Mouse (Mus musculus) lung, adult 2 months (tissue): Measurements from ENCODE around the gene Nuak1. TPM values are rescaled to one million over a fixed set of nuclear protein-coding genes. Genes with fewer than 3 reads are reported as not detected.

Source experiments
- DNase-seq: peaks from one replicate; pipeline ENCODE4 v3.0.0; 2022
- H3K4me1 ChIP-seq: fragments of 200-500 bp; 2 replicates; pipeline ENCODE4 v1.6.1; 2011; ENCODE audit warnings: low read length; ENCODE audit not compliant: control insufficient read depth, insufficient read depth
- H3K4me3 ChIP-seq: fragments of 200-500 bp; replicated peaks from 2 replicates; pipeline ENCODE3; 2011; ENCODE audit warnings: low read depth, mild to moderate bottlenecking, control low read depth, low read length; ENCODE audit errors: extremely low read depth
- CTCF ChIP-seq: fragments of 200-500 bp; IDR thresholded peaks from 2 replicates; pipeline ENCODE4 v1.5.1; 2011; ENCODE audit warnings: mild to moderate bottlenecking, low read length, control low read depth; ENCODE audit not compliant: insufficient read depth
- POLR2A ChIP-seq: fragments of 200-500 bp; IDR thresholded peaks from 2 replicates; pipeline ENCODE4 v1.6.1; 2011; ENCODE audit warnings: low read depth, mild to moderate bottlenecking, control low read depth, low read length, borderline replicate concordance; ENCODE audit errors: extremely low read depth
- WGBS: fragments of 180-500 bp; shearing (Covaris S2); methylation state at CpG from one replicate; pipeline ENCODE4 v1.1.7; 2018; 5-methylcytosine and 5-hydroxymethylcytosine counted together
- polyA plus RNA-seq: library from polyadenylated mRNA; depleted of rRNA; stranded (reverse); fragments of >200 nt; gene quantifications from 2 replicates; pipeline ENCODE4 v1.2.3, GENCODE M21; 2012

Gene Nuak1
- polyA plus RNA-seq, 1 experiment = 24.3 TPM

DNA sequence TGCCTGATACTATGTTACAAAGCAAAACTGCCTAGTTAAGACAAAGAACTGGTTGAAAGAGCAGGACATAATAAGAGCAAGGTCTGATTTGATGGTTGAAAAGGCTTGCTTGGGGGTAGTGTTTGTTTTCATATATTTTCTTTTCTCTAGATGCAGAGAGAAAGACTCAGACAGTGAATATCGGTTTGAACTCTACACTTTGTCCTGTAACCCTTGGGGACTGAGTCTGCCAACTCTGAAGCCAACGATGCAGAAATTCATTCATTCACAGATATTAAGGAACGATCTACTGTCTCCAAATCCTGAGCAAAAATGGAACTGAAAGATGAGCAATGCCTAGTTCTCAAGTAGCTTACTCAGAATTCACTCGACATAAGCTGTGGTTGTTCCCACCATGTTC lies 39.7 kb upstream of the Nuak1 start:
- TF ChIP-seq POLR2A (no peak), CTCF (no peak)
- H3K4me3 ChIP-seq = no peak overlapping the region
- no peak for DNase-seq
- 69% methylated on average over 4 of the region's 4 CpGs for WGBS
- H3K4me1 ChIP-seq = 0 out of 2 replicates have a peak, but pooled peaks cover 7% of the 10 kb centered on the region

DNA sequence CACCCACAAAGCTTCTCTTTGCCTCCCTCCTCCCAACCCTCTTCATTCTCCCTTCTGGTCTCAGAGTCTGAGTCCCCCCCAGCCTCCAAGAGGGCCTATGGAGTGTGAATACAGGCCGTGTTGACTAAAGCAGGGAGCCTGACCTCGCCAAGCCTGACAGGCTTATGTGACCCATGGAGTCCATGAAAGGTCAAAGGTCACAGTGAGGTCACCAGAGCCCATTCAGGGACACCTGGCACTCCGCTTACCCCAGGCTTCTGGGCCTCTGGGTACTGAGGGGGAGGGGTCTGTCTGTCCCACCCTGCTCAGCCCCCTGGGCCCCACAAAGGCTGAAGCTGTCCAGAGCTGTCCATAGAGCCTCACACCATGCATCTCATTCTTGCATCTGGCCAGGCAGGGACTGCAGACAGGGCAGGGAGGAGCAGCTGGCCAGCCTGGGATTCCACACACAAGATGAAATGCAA lies 37.2 kb upstream of the Nuak1 start:
- TF ChIP-seq CTCF = no peak
- no peak for TF ChIP-seq POLR2A
- 0 out of 2 replicates have a peak, but pooled peaks cover 7% of the 10 kb centered on the region for H3K4me1 ChIP-seq
- no peak overlapping the region for H3K4me3 ChIP-seq
- DNase-seq = no peak
- 50% methylated on average over 3 of the region's 3 CpGs for WGBS

DNA sequence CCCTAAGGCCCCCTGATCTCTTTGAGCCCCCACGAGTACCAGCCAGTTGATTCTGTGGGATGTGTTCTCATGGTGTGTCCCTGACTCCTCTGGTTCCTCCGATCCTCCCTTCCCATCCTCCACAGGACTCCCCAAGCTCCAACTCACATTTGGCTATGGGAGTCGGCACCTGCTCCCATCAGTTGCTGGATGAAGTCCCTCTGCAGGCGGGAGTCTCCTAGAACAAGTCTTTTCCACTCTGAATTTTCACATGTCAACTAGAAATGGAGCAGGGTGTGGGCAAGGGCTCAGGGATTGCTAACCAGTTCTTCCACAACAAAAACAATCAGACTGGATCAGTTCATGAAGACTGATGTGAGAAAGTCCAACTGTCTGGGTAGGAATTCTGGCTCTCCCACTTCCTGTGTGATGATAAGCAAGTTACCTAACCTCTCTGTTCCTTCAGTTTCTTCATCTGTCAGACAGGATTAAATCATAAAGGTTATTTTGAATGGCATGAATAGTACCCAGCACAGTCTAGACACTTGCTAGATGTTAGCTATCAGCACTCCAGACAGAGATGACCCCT lies 36.7 kb upstream of the Nuak1 start:
- 67% methylated on average over 4 of the region's 4 CpGs for WGBS

DNA sequence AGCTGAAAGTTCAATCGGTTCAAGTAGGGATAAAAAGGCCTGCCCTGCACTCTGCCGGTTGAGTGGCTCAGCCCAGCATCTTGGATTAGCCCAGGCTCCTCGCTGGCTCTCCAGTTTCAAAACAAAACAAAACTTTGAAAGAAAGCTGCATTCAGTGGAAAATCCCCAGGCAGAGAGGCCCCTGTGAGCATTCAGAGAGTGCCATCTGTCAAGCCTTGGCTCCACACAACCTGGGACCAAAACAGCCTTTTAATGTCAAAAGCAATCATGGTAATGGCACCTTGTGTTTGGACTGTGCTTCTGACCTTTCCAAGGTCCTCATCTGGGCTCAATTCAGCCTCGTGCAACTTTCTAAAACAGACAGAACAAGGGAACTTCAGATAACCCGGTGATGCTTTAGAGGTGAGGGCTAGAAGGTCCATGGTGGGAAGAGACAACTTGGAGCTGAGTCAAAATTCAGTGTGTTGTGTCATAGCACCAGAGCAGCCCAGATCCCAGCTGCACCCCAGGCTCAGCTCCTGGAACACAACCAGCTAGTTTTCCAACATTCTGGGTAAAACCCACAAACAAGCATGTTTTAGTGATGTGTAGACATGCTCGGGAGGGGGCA lies 27.3 kb upstream of the Nuak1 start:
- H3K4me1 ChIP-seq = no peaks in the 10 kb centered on the region
- TF ChIP-seq POLR2A (no peak), CTCF (no peak)
- DNase-seq = no peak
- no peak overlapping the region for H3K4me3 ChIP-seq
- 47% methylated on average over 6 of the region's 6 CpGs for WGBS

More for the DNA sequence above, 36.7 kb upstream of the Nuak1 start:
- 0 out of 2 replicates have a peak, but pooled peaks cover 7% of the 10 kb centered on the region for H3K4me1 ChIP-seq
- no peak overlapping the region for H3K4me3 ChIP-seq
- no peak for TF ChIP-seq CTCF
- TF ChIP-seq POLR2A = no peak
- DNase-seq = no peak

DNA sequence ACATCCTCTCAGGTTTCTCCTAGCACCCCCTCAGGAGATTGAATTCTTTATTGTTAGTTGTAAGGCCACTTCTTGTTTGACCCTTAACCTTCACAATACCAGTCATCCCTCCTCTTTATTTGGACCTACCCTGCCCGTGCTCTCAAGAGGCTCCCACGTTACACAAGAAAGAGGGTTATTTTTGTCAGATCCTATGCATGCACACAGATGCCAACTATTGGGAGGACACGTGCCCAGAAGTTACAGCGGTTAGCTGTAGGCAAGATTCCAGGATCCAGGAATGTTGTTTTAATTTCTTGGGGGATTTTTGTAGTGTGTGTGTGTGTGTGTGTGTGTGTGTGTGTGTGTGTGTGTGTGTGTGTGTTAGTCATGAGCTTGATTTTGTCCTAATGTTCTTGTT lies 25.1 kb upstream of the Nuak1 start:
- DNase-seq = no peak
- no peaks in the 10 kb centered on the region for H3K4me1 ChIP-seq
- no peak overlapping the region for H3K4me3 ChIP-seq
- TF ChIP-seq CTCF (no peak), POLR2A (no peak)
- 37% methylated on average over 4 of the region's 4 CpGs for WGBS

DNA sequence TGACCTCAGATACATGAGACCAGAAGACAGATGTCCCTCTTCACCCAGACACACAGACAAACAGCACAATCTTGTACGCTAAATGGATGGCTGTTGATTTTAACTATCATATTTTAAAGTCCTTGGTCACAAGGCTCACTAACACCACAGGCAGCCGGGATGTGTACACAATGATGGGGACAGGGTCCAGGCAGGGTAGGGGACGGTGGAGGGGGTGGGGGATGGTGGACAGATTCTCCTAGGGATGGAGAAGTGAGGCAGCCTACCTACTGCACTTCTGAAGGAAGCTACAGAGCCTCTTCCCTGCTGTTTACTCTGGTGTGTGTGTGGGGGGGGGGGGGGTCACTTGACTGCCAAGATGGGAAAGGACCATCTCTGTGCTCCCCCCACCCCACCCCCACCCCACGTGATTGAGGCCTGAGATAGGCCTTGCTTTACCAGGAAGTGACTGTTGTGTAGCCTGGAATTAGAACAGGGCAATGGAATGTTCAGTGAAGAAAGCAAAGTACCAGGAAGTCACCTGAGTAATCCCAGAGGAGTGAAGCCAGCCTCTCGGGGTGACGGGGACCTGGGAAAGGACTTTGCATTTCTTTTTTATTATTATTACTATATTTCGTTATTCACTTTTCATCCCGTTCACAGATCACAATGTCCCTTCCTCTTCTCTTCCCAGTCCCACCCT lies 20.2 kb upstream of the Nuak1 start:
- 59% methylated on average over 8 of the region's 8 CpGs for WGBS
- Histone ChIP-seq H3K4me1 (no peaks in the 10 kb centered on the region), H3K4me3 (no peak overlapping the region)
- no peak for TF ChIP-seq CTCF
- TF ChIP-seq POLR2A = no peak
- DNase-seq = no peak

DNA sequence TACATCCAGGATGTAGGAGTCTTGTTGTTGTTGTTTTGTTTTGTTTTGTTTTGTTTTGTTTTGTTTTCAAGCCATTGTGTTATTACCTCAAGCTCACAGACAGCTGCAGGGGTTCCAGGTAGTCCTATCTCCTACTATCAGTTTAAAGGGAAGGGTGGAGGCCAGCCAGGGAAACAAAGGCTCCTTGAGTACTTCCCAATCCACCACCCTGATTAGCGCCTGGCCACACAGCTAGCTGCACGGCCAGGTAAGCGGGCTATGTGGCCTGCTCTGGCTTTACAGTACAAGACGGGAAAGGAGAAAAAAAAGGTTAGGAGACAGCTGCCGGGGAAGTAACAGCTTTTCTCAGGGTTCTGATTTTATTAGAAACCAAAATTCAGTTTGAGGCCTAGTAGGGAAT lies 17.7 kb upstream of the Nuak1 start:
- no peak overlapping the region for H3K4me3 ChIP-seq
- DNase-seq = no peak
- H3K4me1 ChIP-seq = no peaks in the 10 kb centered on the region
- WGBS = 76% methylated on average over 5 of the region's 5 CpGs
- TF ChIP-seq POLR2A = no peak
- no peak for TF ChIP-seq CTCF

DNA sequence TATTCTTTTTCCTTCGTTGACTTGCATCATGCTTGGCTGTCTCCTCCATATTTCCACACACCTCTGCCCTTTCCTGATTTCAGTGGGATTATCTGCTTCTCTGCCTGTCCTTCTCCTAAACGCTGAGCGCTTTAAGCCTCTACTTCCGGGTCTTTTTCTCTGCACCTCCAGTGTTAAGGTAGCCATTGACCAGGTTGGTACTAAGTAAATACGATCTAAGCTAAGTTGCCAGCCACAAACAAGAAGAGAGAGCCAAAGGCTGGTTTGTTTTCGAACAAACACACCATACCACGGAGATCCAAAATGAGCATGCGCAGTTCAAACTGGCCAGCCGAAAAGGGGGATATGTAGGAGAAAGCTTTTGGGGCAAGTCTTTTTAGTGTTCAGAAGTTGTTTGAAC lies 17.1 kb upstream of the Nuak1 start:
- peak overlapping the region; percentile 32 for H3K4me3 ChIP-seq
- no peak for TF ChIP-seq POLR2A
- TF ChIP-seq CTCF = no peak
- WGBS = 60% methylated on average over 9 of the region's 9 CpGs

DNA sequence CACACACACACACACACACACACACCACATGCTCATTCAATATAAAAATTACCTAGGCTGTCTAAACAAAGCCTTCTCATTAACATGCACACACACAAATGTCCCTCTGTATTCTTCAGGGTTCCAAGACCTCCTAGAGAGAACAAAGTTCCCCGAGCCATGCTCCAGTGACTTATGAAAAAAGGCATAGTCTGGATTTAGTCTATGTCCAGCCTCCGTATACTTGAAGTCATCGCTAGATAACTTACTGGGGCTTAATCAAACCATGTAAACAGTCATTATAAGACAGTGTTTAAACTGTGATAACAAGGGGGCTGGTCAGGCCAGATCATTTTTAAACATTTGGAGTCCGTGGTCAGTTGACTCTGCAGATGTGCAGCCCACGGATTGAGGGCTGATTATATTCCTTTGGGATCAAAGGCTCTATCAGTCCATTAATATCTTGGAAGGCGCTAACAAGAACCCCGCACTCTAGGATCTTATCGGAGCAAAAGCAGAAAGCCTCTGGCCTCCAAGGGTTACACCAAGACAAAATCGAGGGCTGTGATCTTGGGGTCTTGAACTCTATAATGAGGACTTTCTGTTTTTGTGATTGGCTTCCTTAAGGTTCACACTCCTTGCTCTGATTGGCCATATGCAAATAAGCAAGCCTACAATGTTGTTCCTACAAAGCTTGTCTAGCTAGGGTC lies 16.4 kb upstream of the Nuak1 start:
- DNase-seq = no peak
- no peak overlapping the region for H3K4me3 ChIP-seq
- no peaks in the 10 kb centered on the region for H3K4me1 ChIP-seq
- no peak for TF ChIP-seq CTCF
- no peak for TF ChIP-seq POLR2A
- 44% methylated on average over 9 of the region's 9 CpGs for WGBS

More for the DNA sequence above, 17.1 kb upstream of the Nuak1 start:
- DNase-seq = no peak
- no peaks in the 10 kb centered on the region for H3K4me1 ChIP-seq
